Mouse (Mus musculus) myocyte (in vitro differentiated cells): ENCODE results near the gene Baat.

ENCODE experiments used
- E2F4 ChIP-seq: IDR thresholded peaks from one replicate; pipeline ENCODE4 v1.6.1; 2011; ENCODE audit warnings: mild to moderate bottlenecking, control low read depth, moderate library complexity; ENCODE audit not compliant: insufficient read depth
- MAX ChIP-seq: IDR thresholded peaks from one replicate; pipeline ENCODE4 v1.6.1; 2011; ENCODE audit warnings: low read depth, mild to moderate bottlenecking, control low read depth
- MYOD1 ChIP-seq, 3 experiments: IDR thresholded peaks; one replicate each; pipeline ENCODE4 v1.6.1; 2011; ENCODE audit warnings: control low read depth in 2 of 3, low read depth in 2 of 3, mild to moderate bottlenecking in 2 of 3, moderate library complexity in 1 of 3; ENCODE audit not compliant: insufficient read length in 2 of 3, control insufficient read depth in 1 of 3
- MYOG ChIP-seq, 3 experiments: IDR thresholded peaks; one replicate each; pipeline ENCODE4 v1.6.1; 2011; ENCODE audit warnings: control low read depth in 2 of 3, low read depth in 2 of 3, mild to moderate bottlenecking in 2 of 3; ENCODE audit not compliant: insufficient read length in 2 of 3, control insufficient read depth in 1 of 3, insufficient read depth in 1 of 3
- POLR2A ChIP-seq: IDR thresholded peaks from one replicate; pipeline ENCODE4 v1.6.1; 2011; ENCODE audit warnings: low read depth, mild to moderate bottlenecking, control low read depth, moderate library complexity; ENCODE audit not compliant: insufficient read length
- POLR2AphosphoS2 ChIP-seq: IDR thresholded peaks from one replicate; pipeline ENCODE4 v1.6.1; 2011; ENCODE audit warnings: low read depth, control low read depth; ENCODE audit not compliant: insufficient read length
- TCF12 ChIP-seq: IDR thresholded peaks from one replicate; pipeline ENCODE4 v1.6.1; 2011; ENCODE audit warnings: mild to moderate bottlenecking, control low read depth; ENCODE audit not compliant: poor library complexity, insufficient read depth, severe bottlenecking
- TCF3 ChIP-seq: IDR thresholded peaks from one replicate; pipeline ENCODE4 v1.6.1; 2011; ENCODE audit warnings: low read depth, control low read depth; ENCODE audit not compliant: insufficient read length
- USF1 ChIP-seq: IDR thresholded peaks from one replicate; pipeline ENCODE4 v1.6.1; 2011; ENCODE audit warnings: low read depth, mild to moderate bottlenecking, control low read depth, moderate library complexity

DNA sequence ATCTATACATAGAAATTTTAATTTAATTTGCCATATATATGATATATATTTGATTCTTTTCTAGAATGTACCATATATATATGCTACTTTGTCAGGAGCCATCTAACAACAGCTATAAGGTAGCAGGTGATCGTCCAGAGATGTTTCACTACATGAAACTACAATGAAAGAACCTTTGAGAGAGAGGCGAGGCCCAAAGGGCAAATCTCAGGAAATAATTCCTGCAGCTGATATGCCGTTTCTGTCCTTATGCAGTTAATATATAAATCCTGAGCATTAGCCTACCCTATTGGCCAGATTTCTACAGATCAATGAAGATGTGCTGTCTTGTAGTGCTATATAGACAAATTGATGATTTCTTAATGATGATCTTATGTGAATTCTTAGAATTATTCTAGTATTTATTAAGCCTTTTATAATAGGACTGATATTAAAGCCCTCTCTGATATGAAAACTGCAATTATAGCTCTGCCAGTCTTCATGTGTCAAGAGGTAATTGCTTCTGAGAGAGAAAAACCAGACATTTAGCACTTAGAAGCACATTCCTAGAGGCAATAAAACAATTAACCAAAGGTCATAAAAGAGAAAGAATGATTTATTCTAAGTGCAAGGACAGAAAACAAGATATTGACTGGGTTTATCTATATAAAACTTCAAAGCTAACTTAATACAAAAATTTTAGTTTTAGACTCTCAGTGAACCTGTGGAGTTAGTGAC, 36.8 kb downstream of the Baat start:
- TF ChIP-seq POLR2A (no peak), TCF3 (no peak), POLR2AphosphoS2 (no peak), TCF12 (no peak), MYOD1 (IDR thresholded peaks at IDR 0.05; ENCODE audit: control insufficient read depth in 1 of 3, insufficient read length in 2 of 3, low read depth in 2 of 3) (no peak), USF1 (no peak), MAX (no peak), MYOG (IDR thresholded peaks at IDR 0.05; ENCODE audit: control insufficient read depth in 1 of 3, insufficient read depth in 1 of 3, insufficient read length in 2 of 3, low read depth in 2 of 3) (no peak), E2F4 (no peak)
